Mouse (Mus musculus) liver, embryonic 14.5 days (tissue): Measurements from ENCODE around the gene Pou2af1. TPM values are rescaled to one million over a fixed set of nuclear protein-coding genes. Genes with fewer than 3 reads are reported as not detected.

Experiments
- ATAC-seq: fragments of 200-750 bp; cut with Nextera tagmentation; 2 replicates; pipeline ENCODE4 v1.8.0; 2017; ENCODE audit warnings: moderate number of reproducible peaks, mild to moderate bottlenecking, moderate library complexity; ENCODE audit not compliant: insufficient read depth
- DNase-seq, 3 experiments: peaks; one replicate each; pipeline ENCODE4 v3.0.0-alpha.2; 2012 to 2013; ENCODE audit warnings: low read depth in 3 of 3, low spot score in 3 of 3
- H3K27ac ChIP-seq: fragments of 300-500 bp; sonication (generic); 2 replicates; pipeline ENCODE4 v1.5.1; 2014; ENCODE audit warnings: moderate library complexity, mild to moderate bottlenecking, control low read depth, inconsistent platforms
- H3K27me3 ChIP-seq: fragments of 300-500 bp; sonication (generic); 2 replicates; pipeline ENCODE4 v1.6.1; 2014; ENCODE audit warnings: mild to moderate bottlenecking, low read length, moderate library complexity; ENCODE audit not compliant: control insufficient read depth, insufficient read depth
- H3K36me3 ChIP-seq: fragments of 300-500 bp; sonication (generic); replicated peaks from 2 replicates; pipeline ENCODE4 v1.6.1; 2014; ENCODE audit warnings: low read depth; ENCODE audit not compliant: control insufficient read depth, insufficient read depth
- H3K4me1 ChIP-seq, 2 experiments: fragments of 200-500 bp in 1 of 2; fragments of 300-500 bp in 1 of 2; sonication (generic) in 1 of 2; replicated peaks; 2 replicates each; pipeline ENCODE4 v1.6.1; 2012 to 2014; ENCODE audit warnings: antibody characterized with exemption in 1 of 2, inconsistent platforms in 1 of 2, low read length in 1 of 2; ENCODE audit not compliant: control insufficient read depth in 2 of 2, insufficient read depth in 2 of 2
- H3K4me2 ChIP-seq: fragments of 300-500 bp; sonication (generic); 2 replicates; pipeline ENCODE4 v1.6.1; 2014; ENCODE audit warnings: low read depth, mild to moderate bottlenecking, control low read depth, moderate library complexity
- H3K4me3 ChIP-seq, 2 experiments: fragments of 200-500 bp in 1 of 2; fragments of 300-500 bp in 1 of 2; sonication (generic) in 1 of 2; 2 replicates each; pipeline ENCODE4 v1.5.1; 2012 to 2014; ENCODE audit warnings: low read depth in 2 of 2, low read length in 2 of 2, mild to moderate bottlenecking in 2 of 2, control low read depth in 1 of 2, inconsistent platforms in 1 of 2, moderate library complexity in 1 of 2; ENCODE audit not compliant: insufficient read depth in 1 of 2
- H3K9ac ChIP-seq: fragments of 300-500 bp; sonication (generic); replicated peaks from 2 replicates; pipeline ENCODE4 v1.6.1; 2014; ENCODE audit warnings: mild to moderate bottlenecking, control low read depth, moderate library complexity
- H3K9me3 ChIP-seq: fragments of 300-500 bp; sonication (generic); 2 replicates; pipeline ENCODE4 v1.6.1; 2016; ENCODE audit warnings: low read length, mixed read lengths; ENCODE audit not compliant: control insufficient read depth
- CTCF ChIP-seq: IDR thresholded peaks from 2 replicates; pipeline ENCODE4 v1.5.1; 2016; ENCODE audit warnings: antibody characterized with exemption, low read depth, control low read depth
- EP300 ChIP-seq: IDR thresholded peaks from 2 replicates; pipeline ENCODE4 v1.6.1; 2016; ENCODE audit warnings: antibody characterized with exemption, low read depth
- WGBS: fragments of 180-500 bp; shearing (Covaris S2); extraction: QIAGEN DNeasy Blood & Tissue Kit; methylation state at CpG from one replicate; pipeline ENCODE4 v1.1.7; 2014; ENCODE audit not compliant: insufficient replicate concordance; 5-methylcytosine and 5-hydroxymethylcytosine counted together
- polyA plus RNA-seq, 2 experiments: library from polyadenylated mRNA; depleted of rRNA in 1 of 2; stranded (reverse) in 1 of 2; unstranded in 1 of 2; fragments of >200 nt; fragmentation: Nextera tagmentation in 1 of 2; extraction: Ambion mirVana in 1 of 2; gene quantifications; 2 replicates each; pipeline versions ENCODE4 v1.2.1 to v1.2.3; 2012 to 2014

Pou2af1 gene
- polyA plus RNA-seq, 2 experiments = 0.17 to 0.36 TPM

DNA sequence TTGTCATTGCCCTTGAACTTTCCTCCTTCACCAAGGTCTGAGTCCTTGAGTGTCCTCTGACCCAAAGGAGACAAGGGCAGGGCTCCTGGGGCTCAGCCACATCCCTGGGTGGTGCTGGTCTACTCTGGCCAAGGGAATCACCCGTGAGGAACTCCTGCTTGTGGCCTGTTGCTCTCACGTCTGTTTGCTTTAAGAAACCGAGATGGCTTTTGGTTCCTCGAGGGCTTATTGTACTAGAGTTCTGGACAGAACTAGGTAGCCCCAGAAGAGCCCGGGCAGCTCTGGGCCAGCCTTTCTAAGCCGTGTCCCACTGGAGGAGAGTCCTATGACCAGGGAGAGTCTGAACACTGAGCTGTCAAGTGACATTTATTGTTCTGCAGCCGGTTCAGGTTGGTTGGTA is 44.4 kb upstream of the Pou2af1 start:
- ATAC-seq = no peak
- H3K27ac ChIP-seq = no peak overlapping the region

DNA sequence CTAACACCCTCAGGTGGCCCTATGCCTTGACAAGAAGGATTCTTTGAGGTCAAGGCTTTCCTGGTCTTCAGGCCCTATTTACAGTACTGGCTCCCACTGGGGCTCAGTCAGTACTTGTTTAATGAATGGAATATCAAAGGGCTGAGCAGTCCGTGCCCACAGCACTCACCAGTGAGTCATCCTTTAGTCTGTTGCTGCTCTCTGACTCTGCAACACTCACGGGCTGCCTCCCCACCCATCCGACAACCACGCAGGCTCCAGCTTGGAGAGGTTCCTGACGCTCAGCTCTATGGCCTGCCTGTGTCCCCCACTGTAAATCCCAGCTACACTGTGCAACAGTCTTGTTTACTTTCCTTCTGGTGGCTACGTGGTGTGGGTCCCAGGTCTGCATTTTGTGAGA is 43.2 kb upstream of the Pou2af1 start:
- 60% methylated on average over 6 of the region's 6 CpGs for WGBS
- no peaks in the 10 kb centered on the region for H3K4me1 ChIP-seq
- no peak overlapping the region for H3K4me2 ChIP-seq
- no peaks in the 10 kb centered on the region for H3K27me3 ChIP-seq
- ATAC-seq (no peak), DNase-seq (no peak)
- H3K4me3 ChIP-seq = no peak overlapping the region
- H3K27ac ChIP-seq = no peak overlapping the region
- TF ChIP-seq EP300 = no peak
- no peak for TF ChIP-seq CTCF
- H3K9me3 ChIP-seq = no peaks in the 10 kb centered on the region
- H3K9ac ChIP-seq = no peak overlapping the region
- H3K36me3 ChIP-seq = no peaks in the 10 kb centered on the region

More for the DNA sequence above, 44.4 kb upstream of the Pou2af1 start:
- no peak overlapping the region for H3K9ac ChIP-seq
- no peaks in the 10 kb centered on the region for H3K4me1 ChIP-seq
- no peak overlapping the region for H3K4me3 ChIP-seq
- no peaks in the 10 kb centered on the region for H3K36me3 ChIP-seq
- H3K4me2 ChIP-seq = no peak overlapping the region
- no peak for DNase-seq
- WGBS = 57% methylated on average over 7 of the region's 7 CpGs
- TF ChIP-seq CTCF (no peak), EP300 (no peak)
- H3K27me3 ChIP-seq = no peaks in the 10 kb centered on the region
- no peaks in the 10 kb centered on the region for H3K9me3 ChIP-seq

DNA sequence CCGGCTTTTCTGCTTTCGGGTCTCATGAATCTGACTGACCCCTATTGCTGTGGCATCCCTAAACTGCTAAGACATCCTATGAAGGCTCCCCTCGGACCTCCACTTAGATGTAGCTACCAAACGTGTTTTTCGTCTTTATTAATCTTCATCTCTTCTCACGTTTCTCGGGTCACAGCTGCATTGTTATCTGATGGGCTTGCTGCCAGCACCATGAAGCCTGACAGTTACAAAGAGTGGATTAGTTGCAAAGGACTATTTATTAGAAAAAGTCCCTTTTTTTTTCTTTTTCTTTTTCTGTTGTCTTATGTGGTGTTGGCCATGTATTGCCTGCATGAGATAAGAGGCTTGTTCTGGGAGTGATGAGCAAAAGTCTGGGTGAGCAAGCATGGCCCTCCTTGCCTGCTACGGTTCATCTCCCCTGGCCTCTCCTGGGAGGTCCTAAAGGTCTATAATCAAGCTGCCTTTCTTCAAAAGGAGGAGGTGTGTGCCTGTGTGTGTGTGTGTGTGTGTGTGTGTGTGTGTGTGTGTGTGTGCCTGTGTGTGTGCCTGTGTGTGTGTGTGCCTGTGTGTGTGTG is 38.5 kb upstream of the Pou2af1 start:
- H3K27me3 ChIP-seq = no peaks in the 10 kb centered on the region
- no peak overlapping the region for H3K9ac ChIP-seq
- no peak overlapping the region for H3K27ac ChIP-seq
- WGBS = 37% methylated on average over 8 of the region's 8 CpGs
- ATAC-seq = no peak
- no peaks in the 10 kb centered on the region for H3K9me3 ChIP-seq
- H3K4me3 ChIP-seq = no peak overlapping the region
- TF ChIP-seq EP300 = no peak
- TF ChIP-seq CTCF = no peak
- no peaks in the 10 kb centered on the region for H3K4me1 ChIP-seq
- no peak overlapping the region for H3K4me2 ChIP-seq
- DNase-seq = no peak
- H3K36me3 ChIP-seq = no peaks in the 10 kb centered on the region

DNA sequence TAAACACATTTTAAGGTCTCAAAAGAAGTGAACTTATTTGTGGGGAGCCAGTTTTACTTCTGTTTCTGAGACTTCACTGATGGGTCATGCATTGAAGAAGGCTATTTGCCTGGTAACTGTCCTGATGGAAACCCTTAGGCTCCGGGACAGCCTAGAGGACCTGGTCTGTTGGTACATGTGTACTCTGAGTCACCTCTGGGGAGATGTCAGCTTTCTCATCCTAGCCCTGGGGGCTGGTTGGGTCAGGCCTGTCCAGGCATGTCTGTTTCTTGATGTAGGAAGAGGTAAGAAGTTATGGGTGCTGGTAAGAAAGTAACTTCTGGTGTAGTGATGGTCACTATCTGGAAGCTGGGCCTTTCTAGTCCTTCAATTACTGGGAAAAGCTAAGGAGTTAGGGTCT is 37.8 kb upstream of the Pou2af1 start:
- Histone ChIP-seq H3K27ac (no peak overlapping the region), H3K27me3 (no peaks in the 10 kb centered on the region), H3K9me3 (no peaks in the 10 kb centered on the region), H3K4me2 (no peak overlapping the region), H3K9ac (no peak overlapping the region), H3K4me3 (no peak overlapping the region), H3K36me3 (no peaks in the 10 kb centered on the region), H3K4me1 (no peaks in the 10 kb centered on the region)
- 80% methylated on average over 1 of the region's 1 CpGs for WGBS
- DNase-seq (no peak), ATAC-seq (no peak)
- no peak for TF ChIP-seq CTCF
- TF ChIP-seq EP300 = no peak

DNA sequence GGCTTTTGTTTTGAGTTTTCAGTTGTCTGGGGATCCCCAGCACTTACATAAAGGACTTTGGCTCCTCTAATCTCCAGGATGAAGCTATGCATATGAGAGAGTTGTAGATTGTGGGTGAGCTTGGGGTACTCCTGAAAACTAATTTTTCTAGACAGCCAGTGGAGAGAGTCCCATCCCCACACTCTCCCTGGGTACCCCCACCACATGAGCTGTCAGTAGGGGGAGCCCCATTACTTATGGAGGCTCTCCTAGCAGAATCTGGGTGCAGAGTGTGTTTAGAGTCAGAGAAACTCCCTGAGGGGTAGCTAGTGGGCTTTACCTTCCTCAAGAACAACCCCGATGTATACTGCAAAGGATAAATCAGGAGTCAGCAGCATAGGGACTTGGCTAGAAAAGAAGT is 35.2 kb upstream of the Pou2af1 start:
- whole genome bisulfite sequencing = 79% methylated on average over 1 of the region's 1 CpGs
- H3K9me3 ChIP-seq = no peaks in the 10 kb centered on the region
- no peaks in the 10 kb centered on the region for H3K27me3 ChIP-seq
- H3K4me3 ChIP-seq = no peak overlapping the region
- no peak overlapping the region for H3K9ac ChIP-seq
- no peaks in the 10 kb centered on the region for H3K4me1 ChIP-seq
- no peaks in the 10 kb centered on the region for H3K36me3 ChIP-seq
- DNase-seq (no peak), ATAC-seq (no peak)
- H3K27ac ChIP-seq = no peak overlapping the region
- TF ChIP-seq CTCF (no peak), EP300 (no peak)
- H3K4me2 ChIP-seq = no peak overlapping the region
